Mouse (Mus musculus): ENCODE data around the gene Tal1.

DNA sequence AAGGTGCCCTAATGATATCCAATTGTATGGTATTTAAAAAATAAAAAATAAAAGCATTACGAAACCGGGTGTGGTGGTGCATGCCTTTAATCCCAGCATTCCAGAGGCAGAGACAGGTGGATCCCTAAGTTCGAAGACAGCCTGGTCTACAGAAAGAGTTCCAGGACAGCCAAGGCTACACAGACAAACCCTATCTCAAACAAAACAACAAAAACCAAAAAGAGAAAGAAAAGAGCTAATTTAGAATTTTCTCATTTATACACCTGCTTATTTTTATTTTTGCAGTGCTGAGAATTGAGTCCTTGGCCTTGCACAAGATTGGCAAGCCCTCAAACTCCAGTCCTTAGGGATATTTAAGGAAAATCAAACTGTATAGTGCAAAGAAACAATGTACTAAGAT is 535 bp upstream of the Tal1 start:
- TF ChIP-seq CTCF (IDR thresholded peaks at IDR 0.05; ENCODE audit: borderline replicate concordance, insufficient read depth, low read length) (no peak), POLR2A (IDR thresholded peaks at IDR 0.05; ENCODE audit: low read depth, low read length) (no peak)

All from embryonic fibroblast, embryonic 13.5 days (primary cell).